Mouse (Mus musculus): ENCODE results near the gene Slc4a3. TPM values are rescaled to one million over a fixed set of nuclear protein-coding genes. Genes with fewer than 3 reads are reported as not detected.
A peak's percentile ranks its signal among the peaks of the same experiment; 100 is the strongest.

Gene Slc4a3
- total RNA-seq (2021): 10 to 100 TPM in 1 of 2 experiments, 1 to 10 TPM in 1; 6.4 to 14.0 TPM
- long read RNA-seq, experiment 1, partial matches to known transcripts: 9 of 26 reads
- long read RNA-seq, experiment 1, other reads (novel, unspliced or antisense): 17 of 26 reads
- long read RNA-seq, experiment 2, partial matches to known transcripts: 5 of 14 reads
- long read RNA-seq, experiment 2, other reads (novel, unspliced or antisense): 9 of 14 reads

GRCm38 (mm10) chr1:75545965-75546956 is at the start of gene Slc4a3:
Gene Slc4a3 (plus strand): TSS chr1:75546266.
- DNase-seq: peak; percentile 72

DNA sequence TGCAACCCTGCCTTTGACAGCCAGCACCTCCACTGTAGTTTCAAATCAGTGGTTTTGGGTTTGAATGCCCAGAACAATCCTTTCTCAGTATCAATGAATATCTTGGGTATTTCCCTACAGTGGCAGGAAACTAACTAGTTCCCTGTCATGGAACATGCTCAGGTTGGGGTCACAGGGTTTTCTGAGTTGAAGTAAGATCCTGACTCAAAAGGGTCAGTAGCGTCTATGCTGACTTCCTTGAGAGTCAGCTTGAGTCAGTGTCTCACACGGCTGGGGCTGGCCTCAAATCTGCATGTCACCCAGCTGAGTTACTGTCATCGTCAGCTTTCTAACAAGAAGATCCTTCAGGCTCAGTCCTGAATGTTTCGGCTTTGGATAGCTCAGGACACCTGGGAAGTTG is 47.2 kb upstream of the Slc4a3 start:
- no peak for DNase-seq

- no peak for DNase-seq
Observed at GRCm38 (mm10) chr1:75499441-75499840, 46.6 kb upstream of the Slc4a3 start.

DNA sequence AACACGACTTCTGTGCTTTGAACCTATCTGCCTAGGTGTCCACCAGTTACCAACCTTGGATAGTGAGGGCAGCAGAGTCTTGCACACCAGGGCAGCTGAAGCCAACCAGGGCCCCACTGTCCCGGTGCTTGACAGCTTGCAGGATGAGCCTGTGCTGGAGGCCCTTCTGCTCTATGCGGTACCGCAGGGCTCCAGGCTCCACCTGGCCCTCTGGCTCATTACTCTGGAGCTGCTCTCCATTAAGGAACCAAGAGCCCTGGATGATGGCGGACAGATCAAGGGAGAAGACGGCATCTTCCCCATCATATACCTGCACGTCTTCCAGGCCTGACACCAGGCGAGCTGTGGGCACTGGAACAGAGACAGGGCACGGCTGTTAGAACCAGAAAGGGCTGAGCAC is 44.2 kb upstream of the Slc4a3 start:
- no peak for DNase-seq

GRCm38 (mm10) chr1:75502945-75503650 is 43.0 kb upstream of the Slc4a3 start:
- no peak for DNase-seq

DNA sequence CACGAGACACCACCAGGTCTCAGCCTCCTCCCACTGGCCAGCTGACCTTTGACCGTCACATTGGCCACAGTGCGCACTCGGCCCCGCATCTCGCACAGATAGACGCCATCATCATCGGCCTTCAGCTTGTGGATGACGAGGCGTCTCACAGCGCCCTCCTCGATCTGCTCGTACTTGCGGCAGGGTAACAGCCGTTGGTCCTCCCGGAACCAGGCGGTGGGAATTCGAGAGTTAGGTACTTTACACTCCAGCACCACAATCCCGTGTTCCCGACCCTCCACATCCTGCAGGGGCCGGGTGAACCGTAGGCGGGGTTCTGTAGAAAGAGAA is 42.5 kb upstream of the Slc4a3 start:
- no peak for DNase-seq

GRCm38 (mm10) chr1:75504256-75505045 is 41.6 kb upstream of the Slc4a3 start:
- DNase-seq: no peak

- DNase-seq: peak; percentile 77
Observed at GRCm38 (mm10) chr1:75505159-75505955, 40.7 kb upstream of the Slc4a3 start.

- peak; percentile 82 for DNase-seq
Observed at GRCm38 (mm10) chr1:75505956-75506831, 39.9 kb upstream of the Slc4a3 start, which contains the start of gene Obsl1. Gene Obsl1 (minus strand): TSS chr1:75506452.

- no peak for DNase-seq
Observed at GRCm38 (mm10) chr1:75507006-75507405, 39.1 kb upstream of the Slc4a3 start, which contains the start of gene Inha. Gene Inha (plus strand): TSS chr1:75507077.

- no peak for DNase-seq
Observed at GRCm38 (mm10) chr1:75509586-75509985, 36.5 kb upstream of the Slc4a3 start.

DNA sequence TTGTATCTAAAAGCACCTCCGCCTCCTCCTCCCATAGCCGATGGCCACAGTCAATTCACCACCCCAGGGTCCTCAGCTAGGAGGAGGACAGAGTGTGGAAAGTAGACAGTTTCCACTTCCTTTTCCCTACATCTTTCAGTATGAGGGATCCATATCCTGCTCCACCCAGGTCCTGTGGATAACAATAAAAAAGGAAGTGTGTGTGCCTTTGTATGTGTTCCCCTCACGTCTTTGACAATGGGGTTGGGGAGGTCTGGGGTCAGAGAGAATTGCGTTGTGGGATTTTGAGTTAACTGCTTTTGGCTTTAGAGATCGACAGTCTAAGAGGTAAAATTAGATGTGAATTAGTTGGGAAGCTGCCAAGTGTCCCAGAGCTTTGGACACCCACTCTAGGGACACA is 35.9 kb upstream of the Slc4a3 start:
- no peak for DNase-seq

DNA sequence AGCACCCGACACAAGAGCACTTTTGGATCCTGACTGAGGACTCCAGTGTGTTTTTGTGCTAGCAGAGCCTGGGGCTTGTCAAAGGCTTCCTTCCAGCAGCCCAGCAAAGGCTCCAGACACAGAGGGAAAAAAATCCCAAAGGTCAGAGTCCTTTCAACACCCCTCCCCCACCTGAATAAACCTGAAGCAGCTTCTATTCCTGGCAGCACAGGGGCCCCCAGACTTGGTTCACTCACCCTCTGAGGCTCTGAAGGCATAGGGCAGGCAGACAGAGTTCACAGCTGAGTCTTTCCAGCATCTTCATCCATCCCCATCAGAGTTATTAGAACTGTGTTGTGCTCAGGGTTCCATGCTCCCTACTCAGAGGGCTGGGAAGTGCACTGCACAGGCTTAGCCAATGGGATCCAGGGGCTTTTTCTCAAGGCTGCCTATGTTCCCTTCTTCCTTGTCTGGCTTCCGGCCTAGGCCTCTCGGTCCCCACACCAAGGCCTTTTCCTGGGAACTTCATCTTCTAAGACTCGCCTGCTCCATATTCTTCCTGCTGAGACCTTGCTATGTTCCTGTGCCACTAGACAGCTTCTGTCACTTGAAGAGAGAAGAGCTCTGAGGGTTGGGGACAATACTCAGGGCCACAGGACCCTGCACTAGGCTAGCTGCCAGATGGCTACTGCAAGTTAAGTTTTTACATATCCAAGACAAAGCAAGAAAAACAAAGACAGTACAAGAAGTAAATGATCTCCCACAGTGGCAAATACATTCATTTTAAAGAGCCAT is 34.4 kb upstream of the Slc4a3 start:
- no peak for DNase-seq

DNA sequence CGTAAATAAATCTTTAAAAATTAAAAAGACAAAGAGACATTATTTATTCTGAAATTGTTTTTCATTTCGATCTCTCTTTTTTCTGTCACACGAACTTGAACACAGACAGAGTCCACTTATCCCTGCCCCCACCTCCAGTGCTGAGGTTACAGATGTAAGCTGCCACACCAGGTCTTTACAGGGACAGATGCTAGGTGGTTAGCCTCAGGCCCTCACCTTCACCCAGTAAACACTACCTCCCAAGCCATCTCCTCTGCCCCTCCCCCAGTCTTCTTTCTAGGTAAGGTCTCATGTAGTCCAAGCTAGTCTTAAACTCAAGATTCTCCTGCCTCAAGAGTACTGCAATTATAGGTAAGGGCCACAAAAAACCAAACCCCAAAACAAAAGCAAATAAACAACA is 33.5 kb upstream of the Slc4a3 start:
- DNase-seq: no peak

DNA sequence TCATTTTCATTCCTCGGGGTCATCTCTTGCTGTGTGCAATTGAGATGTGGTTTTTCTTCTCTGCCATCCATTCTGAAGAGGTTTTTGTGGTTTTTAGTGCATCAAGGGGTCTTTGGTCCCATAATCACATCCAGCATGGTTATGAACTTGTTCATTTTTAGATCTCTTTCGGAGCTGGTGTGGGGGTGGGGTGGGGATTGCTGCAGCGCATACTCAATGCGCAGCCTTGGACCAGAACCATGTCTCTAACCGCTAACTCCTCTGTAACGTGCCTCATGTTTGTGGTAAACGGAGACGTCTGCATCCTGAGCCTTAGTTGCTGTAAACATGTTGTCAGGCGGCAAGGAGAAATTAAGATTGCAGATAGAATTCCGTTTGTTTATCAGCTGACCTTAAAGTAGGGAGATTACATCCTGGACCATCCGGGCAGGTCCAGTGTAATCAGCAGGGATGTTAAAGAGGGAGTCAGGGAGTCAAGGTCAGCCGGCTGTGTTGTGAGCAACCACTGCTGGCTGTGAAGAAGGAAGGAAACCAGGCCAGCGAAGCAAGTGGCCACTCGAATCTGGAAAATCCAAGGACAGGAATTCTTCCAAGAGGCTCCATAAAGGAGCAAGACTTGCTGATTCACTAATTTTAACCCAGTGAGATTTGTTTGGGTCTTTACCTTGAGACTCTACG is 29.2 kb upstream of the Slc4a3 start:
- no peak for DNase-seq

DNA sequence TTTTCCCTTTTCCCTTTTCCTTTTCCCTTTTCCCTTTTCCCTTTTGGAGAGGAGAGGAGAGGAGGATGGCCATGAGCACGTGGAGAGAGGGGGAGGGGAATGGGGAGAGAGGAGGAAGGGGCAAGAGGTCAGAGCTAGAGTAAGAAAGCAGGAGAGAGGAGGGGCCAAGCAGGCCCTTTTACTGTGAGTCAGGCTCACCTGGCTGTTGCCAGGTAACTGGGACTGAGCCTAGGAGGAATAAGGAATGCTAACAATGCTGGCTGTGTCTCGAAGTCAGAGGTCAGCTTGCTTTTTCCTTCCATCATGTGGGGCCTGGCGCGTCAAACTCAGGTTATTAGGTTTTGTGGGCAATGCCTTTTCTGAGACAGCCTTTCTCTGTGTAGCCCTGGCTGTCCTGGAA is 28.1 kb upstream of the Slc4a3 start:
- DNase-seq: no peak

DNA sequence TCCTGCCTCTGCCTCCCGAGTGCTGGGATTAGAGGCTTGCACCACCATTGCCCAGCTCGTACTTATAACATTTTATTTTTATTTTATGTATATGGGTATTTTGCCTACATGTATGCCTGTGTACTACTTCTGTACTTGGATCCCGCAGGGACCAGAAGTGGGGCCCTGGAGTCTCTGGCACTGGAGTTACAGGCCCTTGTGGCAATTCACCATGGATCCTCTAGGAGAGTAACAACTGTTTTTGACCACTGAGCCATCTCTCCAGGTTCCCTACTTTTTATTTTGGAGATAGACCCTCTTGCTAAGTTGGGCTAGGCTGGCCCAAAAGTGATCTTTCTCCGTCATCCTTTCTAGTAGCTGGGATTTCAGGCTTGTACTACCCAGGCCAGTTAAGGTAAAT is 27.6 kb upstream of the Slc4a3 start:
- no peak for DNase-seq

DNA sequence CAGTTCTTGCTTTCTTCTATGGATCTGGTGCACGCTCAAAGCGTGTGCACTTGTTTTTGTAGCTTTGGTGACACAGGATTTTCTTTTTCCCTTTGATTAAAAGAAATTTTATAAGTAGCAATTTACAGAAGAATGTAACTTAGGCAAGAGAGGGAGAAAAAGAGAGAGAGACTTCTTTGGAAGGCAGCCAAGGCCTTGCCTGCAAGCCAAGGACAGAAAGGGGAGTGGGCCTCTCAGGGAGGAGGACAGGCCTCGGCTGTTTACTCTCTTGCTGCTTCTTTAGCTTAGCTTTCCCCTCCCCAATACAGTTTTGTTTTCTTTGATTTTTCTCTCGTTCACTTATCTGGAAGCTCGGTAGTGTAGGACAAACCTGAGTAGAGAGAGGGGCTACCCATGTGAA is 26.5 kb upstream of the Slc4a3 start:
- DNase-seq: no peak
